Mouse (Mus musculus): ENCODE measurements around the gene Krtap29-1. TPM values are rescaled to one million over a fixed set of nuclear protein-coding genes. Genes with fewer than 3 reads are reported as not detected.

Gene Krtap29-1
- not detected in 2 replicates for polyA plus RNA-seq (2012; rRNA removed; ENCODE audit: low replicate concordance)

DNA sequence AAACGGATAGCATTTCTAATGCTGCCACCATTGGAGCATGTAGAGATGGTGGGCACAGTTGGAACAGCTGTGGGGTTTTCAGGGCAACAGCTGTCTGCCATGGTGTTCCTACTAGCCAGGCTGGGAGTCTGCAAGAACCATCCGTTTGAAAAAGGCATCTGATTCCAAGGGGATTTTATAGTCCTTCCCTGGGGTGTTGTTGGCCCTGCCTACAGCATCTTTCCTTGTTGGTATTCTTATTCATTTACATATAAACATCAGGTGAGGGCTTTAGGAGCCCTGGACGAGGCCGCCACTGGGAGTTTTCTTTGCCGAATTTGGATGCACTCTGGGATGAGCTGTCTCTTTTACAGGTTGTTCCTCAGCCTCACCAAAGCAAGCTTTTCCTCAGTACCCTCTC lies at the start of gene Krtap29-1:
TSS of gene Krtap29-1 (minus strand) at position 101 of the 400 bp plus-strand sequence.

DNA sequence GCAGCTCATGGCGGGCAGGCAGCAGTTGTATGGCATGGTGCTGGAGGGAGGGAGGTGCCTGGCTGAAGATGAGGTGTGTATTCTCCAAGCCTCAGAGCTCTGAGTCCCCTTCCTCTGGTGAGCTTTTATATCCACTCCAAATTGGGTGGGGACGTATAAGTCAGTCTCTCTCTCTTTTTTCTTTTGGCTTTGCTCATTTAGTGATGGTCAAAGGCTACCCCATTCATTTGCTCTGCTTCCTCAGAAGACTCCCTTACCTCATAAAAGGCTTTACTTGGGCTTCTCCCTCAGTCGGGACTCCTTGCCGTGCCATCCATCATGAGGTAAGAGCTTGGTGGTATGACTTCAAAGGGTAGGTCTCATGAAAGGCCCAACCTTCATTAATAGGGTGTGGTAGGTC lies 37.3 kb upstream of the Krtap29-1 start, which contains the start of gene Krt33a:
TSS of gene Krt33a (minus strand) at position 101 of the 400 bp plus-strand sequence.

DNA sequence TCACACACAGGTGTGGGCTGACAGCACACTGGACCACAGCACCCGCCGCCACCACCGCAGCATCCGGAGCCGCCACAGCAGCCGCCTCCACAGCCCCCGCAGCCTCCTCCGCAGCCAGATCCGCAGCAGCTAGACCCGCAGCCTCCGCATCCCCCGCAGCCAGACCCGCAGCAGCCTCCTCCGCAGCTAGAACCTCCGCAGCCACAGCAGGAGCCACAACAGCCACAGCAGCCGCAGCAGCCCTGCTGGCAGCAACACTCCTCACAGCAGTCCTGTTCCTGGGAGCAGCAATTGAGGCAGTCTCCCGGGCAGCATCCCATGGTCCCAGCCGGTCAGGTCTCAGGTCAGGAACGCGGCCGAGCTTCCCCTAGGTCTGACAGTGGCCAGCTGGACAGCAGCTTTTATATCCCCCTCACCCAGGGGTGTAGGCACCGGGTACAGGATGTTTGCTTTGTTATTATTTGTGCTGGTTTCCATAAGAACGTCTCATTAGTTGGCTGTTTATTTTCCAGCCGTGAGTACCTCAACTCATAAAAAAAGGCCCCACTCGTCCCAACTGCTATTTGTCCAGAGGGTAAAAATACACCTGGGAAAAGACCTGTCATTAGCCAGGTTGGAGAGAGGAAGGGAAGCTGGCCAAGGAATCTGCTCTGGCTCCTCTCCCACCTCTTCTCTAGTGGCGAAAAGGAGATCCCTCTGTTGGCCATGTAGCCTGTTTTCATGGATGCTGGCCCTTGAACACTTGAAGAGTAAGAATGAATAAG lies 14.9 kb upstream of the Krtap29-1 start, which contains the start of gene Krtap17-1:
TSS of gene Krtap17-1 (minus strand) at position 375 of the 764 bp plus-strand sequence.

DNA sequence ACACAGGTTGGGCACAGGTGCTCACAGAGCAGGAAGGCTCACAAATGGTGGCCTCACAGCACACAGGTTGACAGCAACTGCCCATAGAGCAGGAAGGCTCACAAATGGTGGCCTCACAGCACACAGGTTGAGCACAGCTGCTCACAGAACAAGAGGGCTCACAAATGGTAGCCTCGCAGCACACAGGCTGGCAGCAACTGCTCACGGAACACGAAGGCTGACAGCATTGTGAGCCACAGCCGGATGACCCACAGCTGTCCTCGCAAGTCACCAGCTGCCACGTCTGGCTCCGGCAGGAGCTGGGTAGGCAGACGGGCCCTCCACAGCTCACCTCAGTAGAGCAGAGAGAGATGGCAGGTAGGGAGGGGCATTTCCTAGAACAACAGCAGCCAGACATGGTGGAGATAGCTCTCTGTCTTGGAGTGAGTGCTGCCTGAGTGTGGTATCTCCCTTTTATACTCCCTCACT lies 7.4 kb upstream of the Krtap29-1 start, which contains the start of gene Krtap16-1:
TSS of gene Krtap16-1 (minus strand) at position 418 of the 468 bp plus-strand sequence.

GRCm38 (mm10) chr11:99948175-99948574 lies 30.7 kb downstream of the Krtap29-1 start, which contains the start of gene Krtap9-5:
Krtap9-5 (plus strand) TSS chr11:99948475.

GRCm38 (mm10) chr11:99935991-99936390 lies 42.9 kb downstream of the Krtap29-1 start, which contains the start of gene Krtap31-2:
Krtap31-2 (plus strand) TSS chr11:99936291.

Other genes starting within 250 kb of the Krtap29-1 start
- not detected in 2 replicates for gene Gm14180, start 244.8 kb downstream of the Krtap29-1 start, polyA plus RNA-seq (2012; rRNA removed; ENCODE audit: low replicate concordance)
- not detected in 2 replicates for gene Gm11595, start 206.1 kb downstream of the Krtap29-1 start, polyA plus RNA-seq (2012; rRNA removed; ENCODE audit: low replicate concordance)
- gene Krtap4-8, start 198.3 kb downstream of the Krtap29-1 start, polyA plus RNA-seq (2012; rRNA removed; ENCODE audit: low replicate concordance) = not detected in 2 replicates
- gene Krtap4-9, start 193.9 kb downstream of the Krtap29-1 start, polyA plus RNA-seq (2012; rRNA removed; ENCODE audit: low replicate concordance) = not detected in 2 replicates
- gene Gm11596, start 185.6 kb downstream of the Krtap29-1 start, polyA plus RNA-seq (2012; rRNA removed; ENCODE audit: low replicate concordance) = not detected in 2 replicates
- gene Gm11569, start 180.1 kb downstream of the Krtap29-1 start, polyA plus RNA-seq (2012; rRNA removed; ENCODE audit: low replicate concordance) = not detected in 2 replicates
- not detected in 2 replicates for gene Gm11554, start 174.6 kb downstream of the Krtap29-1 start, polyA plus RNA-seq (2012; rRNA removed; ENCODE audit: low replicate concordance)
- gene Krtap4-13, start 169.2 kb downstream of the Krtap29-1 start, polyA plus RNA-seq (2012; rRNA removed; ENCODE audit: low replicate concordance) = not detected in 2 replicates
- not detected in 2 replicates for gene Gm11564, start 163.4 kb downstream of the Krtap29-1 start, polyA plus RNA-seq (2012; rRNA removed; ENCODE audit: low replicate concordance)
- not detected in 2 replicates for gene 2300003K06Rik, start 141.0 kb downstream of the Krtap29-1 start, polyA plus RNA-seq (2012; rRNA removed; ENCODE audit: low replicate concordance)
- gene Krtap4-16, start 127.4 kb downstream of the Krtap29-1 start, polyA plus RNA-seq (2012; rRNA removed; ENCODE audit: low replicate concordance) = 1.4 TPM in 1 of 2 replicates, not detected in the other
- gene Gm11568, start 121.1 kb downstream of the Krtap29-1 start, polyA plus RNA-seq (2012; rRNA removed; ENCODE audit: low replicate concordance) = not detected in 2 replicates
- gene Gm11559, start 114.6 kb downstream of the Krtap29-1 start, polyA plus RNA-seq (2012; rRNA removed; ENCODE audit: low replicate concordance) = not detected in 2 replicates
- gene Krtap9-1, start 105.7 kb downstream of the Krtap29-1 start, polyA plus RNA-seq (2012; rRNA removed; ENCODE audit: low replicate concordance) = not detected in 2 replicates
- gene Gm11567, start 99.9 kb downstream of the Krtap29-1 start, polyA plus RNA-seq (2012; rRNA removed; ENCODE audit: low replicate concordance) = not detected in 2 replicates
- not detected in 2 replicates for gene Krtap31-1, start 71.1 kb downstream of the Krtap29-1 start, polyA plus RNA-seq (2012; rRNA removed; ENCODE audit: low replicate concordance)
- gene Gm11565, start 64.3 kb downstream of the Krtap29-1 start, polyA plus RNA-seq (2012; rRNA removed; ENCODE audit: low replicate concordance) = not detected in 2 replicates
- not detected in 2 replicates for gene Krtap31-2, start 42.8 kb downstream of the Krtap29-1 start, polyA plus RNA-seq (2012; rRNA removed; ENCODE audit: low replicate concordance)
- gene Krtap9-5, start 30.6 kb downstream of the Krtap29-1 start, polyA plus RNA-seq (2012; rRNA removed; ENCODE audit: low replicate concordance) = not detected in 2 replicates
- gene Krtap16-1, start 7.5 kb upstream of the Krtap29-1 start, polyA plus RNA-seq (2012; rRNA removed; ENCODE audit: low replicate concordance) = not detected in 2 replicates
- gene Krtap17-1, start 14.9 kb upstream of the Krtap29-1 start, polyA plus RNA-seq (2012; rRNA removed; ENCODE audit: low replicate concordance) = not detected in 2 replicates
- not detected in 2 replicates for gene Krt33a, start 37.2 kb upstream of the Krtap29-1 start, polyA plus RNA-seq (2012; rRNA removed; ENCODE audit: low replicate concordance)
- not detected in 2 replicates for gene Krt33b, start 50.8 kb upstream of the Krtap29-1 start, polyA plus RNA-seq (2012; rRNA removed; ENCODE audit: low replicate concordance)
- not detected in 2 replicates for gene Krt34, start 62.5 kb upstream of the Krtap29-1 start, polyA plus RNA-seq (2012; rRNA removed; ENCODE audit: low replicate concordance)
- 0.09 and 0.17 TPM in 2 replicates for gene Krt31, start 71.5 kb upstream of the Krtap29-1 start, polyA plus RNA-seq (2012; rRNA removed; ENCODE audit: low replicate concordance)
- 0.18 TPM in 1 of 2 replicates, not detected in the other for gene Krt32, start 109.2 kb upstream of the Krtap29-1 start, polyA plus RNA-seq (2012; rRNA removed; ENCODE audit: low replicate concordance)
- not detected in 2 replicates for gene Krt35, start 117.2 kb upstream of the Krtap29-1 start, polyA plus RNA-seq (2012; rRNA removed; ENCODE audit: low replicate concordance)
- gene Krt36, start 126.6 kb upstream of the Krtap29-1 start, polyA plus RNA-seq (2012; rRNA removed; ENCODE audit: low replicate concordance) = 0.11 TPM in 1 of 2 replicates, not detected in the other
- gene Krt13, start 142.5 kb upstream of the Krtap29-1 start, polyA plus RNA-seq (2012; rRNA removed; ENCODE audit: low replicate concordance) = 0.24 and 2.1 TPM in 2 replicates
- 0.12 and 0.37 TPM in 2 replicates for gene Krt15, start 156.9 kb upstream of the Krtap29-1 start, polyA plus RNA-seq (2012; rRNA removed; ENCODE audit: low replicate concordance)
- gene Krt19, start 169.6 kb upstream of the Krtap29-1 start, polyA plus RNA-seq (2012; rRNA removed; ENCODE audit: low replicate concordance) = 1,125 and 1,286 TPM in 2 replicates
- not detected in 2 replicates for gene Krt9, start 214.2 kb upstream of the Krtap29-1 start, polyA plus RNA-seq (2012; rRNA removed; ENCODE audit: low replicate concordance)
- gene Krt14, start 228.5 kb upstream of the Krtap29-1 start, polyA plus RNA-seq (2012; rRNA removed; ENCODE audit: low replicate concordance) = 0.05 and 0.34 TPM in 2 replicates